Mouse (Mus musculus) skeletal muscle tissue, postnatal 0 days (tissue): ENCODE measurements around the gene Zfp346. TPM values are rescaled to one million over a fixed set of nuclear protein-coding genes. Genes with fewer than 3 reads are reported as not detected.

Experiments
- polyA plus RNA-seq: library from polyadenylated mRNA; unstranded; fragments of >200 nt; fragmentation: Nextera tagmentation; extraction: Ambion mirVana; gene quantifications from 2 replicates; pipeline ENCODE4 v1.2.1, GENCODE M21; 2015

The Zfp346 gene
- 14.1 and 15.6 TPM in 2 replicates for polyA plus RNA-seq

GRCm38 (mm10) chr13:55105045-55105952, at the start of gene Zfp346:
TSS of gene Zfp346 (plus strand) at chr13:55105311.

GRCm38 (mm10) chr13:55099726-55100478, 5.2 kb upstream of the Zfp346 start, which contains the start of gene Uimc1:
TSS of gene Uimc1 (minus strand) at chr13:55100300.

GRCm38 (mm10) chr13:55133448-55133847, 28.3 kb downstream of the Zfp346 start, which contains the start of gene Gm17617:
TSS of gene Gm17617 (minus strand) at chr13:55133548.

GRCm38 (mm10) chr13:55152621-55153415, 47.7 kb downstream of the Zfp346 start, which contains the start of gene Fgfr4:
TSS of gene Fgfr4 (plus strand) at chr13:55152640.

Other genes starting within 250 kb of the Zfp346 start
- gene Unc5a, start 155.9 kb upstream of the Zfp346 start, polyA plus RNA-seq, result 3.2 and 3.6 TPM in 2 replicates
- gene Hk3, start 83.9 kb upstream of the Zfp346 start, polyA plus RNA-seq, result 1.1 and 2.3 TPM in 2 replicates
- 14.6 and 17.1 TPM in 2 replicates for gene Uimc1, start 5.0 kb upstream of the Zfp346 start, polyA plus RNA-seq
- not detected in 2 replicates for gene Gm17617, start 28.2 kb downstream of the Zfp346 start, polyA plus RNA-seq
- 16.2 and 20.9 TPM in 2 replicates for gene Fgfr4, start 47.3 kb downstream of the Zfp346 start, polyA plus RNA-seq
- gene Nsd1, start 104.5 kb downstream of the Zfp346 start, polyA plus RNA-seq, result 43.3 and 45.3 TPM in 2 replicates
- gene Prelid1, start 215.2 kb downstream of the Zfp346 start, polyA plus RNA-seq, result 145 and 183 TPM in 2 replicates
- 72.5 and 76.0 TPM in 2 replicates for gene Rab24, start 216.6 kb downstream of the Zfp346 start, polyA plus RNA-seq
- 11.7 and 16.0 TPM in 2 replicates for gene Mxd3, start 224.5 kb downstream of the Zfp346 start, polyA plus RNA-seq